Mouse (Mus musculus) liver, postnatal 0 days (tissue): Measurements from ENCODE around the gene Dok4.

Experiments
- CTCF ChIP-seq: sonication (generic); IDR thresholded peaks from 2 replicates; pipeline ENCODE4 v1.5.1; 2016; ENCODE audit warnings: antibody characterized with exemption, low read depth
- EP300 ChIP-seq: IDR thresholded peaks from 2 replicates; pipeline ENCODE4 v1.6.1; 2016; ENCODE audit warnings: antibody characterized with exemption, low read depth, mild to moderate bottlenecking

DNA sequence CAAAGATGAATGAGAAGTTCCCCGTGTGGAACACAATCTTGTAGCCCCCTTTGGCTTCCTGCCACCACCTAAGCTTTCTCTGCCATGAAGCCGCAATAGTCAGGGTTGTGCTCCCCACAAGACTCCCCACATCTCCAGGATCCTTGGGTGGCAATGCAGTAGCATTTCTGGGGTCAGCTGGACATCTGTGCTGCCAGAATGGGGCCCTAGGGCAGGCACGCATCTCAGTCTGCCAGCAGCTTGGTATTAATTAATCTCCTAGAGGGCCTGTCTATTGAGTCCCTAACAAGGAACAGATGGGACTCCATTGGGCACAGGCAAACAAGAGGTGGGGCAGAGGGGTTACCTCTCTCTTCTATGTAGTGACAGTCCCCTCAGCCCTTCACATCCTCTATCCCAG lies 4.0 kb downstream of the Dok4 start:
- TF ChIP-seq CTCF, result no peak
- TF ChIP-seq EP300, result no peak
